ENCODE assay signal across 9 mouse cellular contexts in genomic region chr14:13453461-13454204, GRCm38 (mm10).
DNase-seq lines count a peak whose midpoint lies in the region; ATAC-seq and TF ChIP-seq lines count a peak whose summit lies in the region.
"Had no signal": no experiment of that assay in that cellular context is flagged by ENCODE, and none has a peak within 500 bp of the region (broad histone marks: within the 10 kb centered on the region; RNA-seq: fewer than 3 reads in every experiment).

No protein-coding gene starts in this region.

- H3K27me3 ChIP-seq in forebrain, postnatal 0 days (ENCODE audit: insufficient read depth, low read length): no peaks in the 10 kb centered on the region
- H3K27me3 ChIP-seq in midbrain, embryonic 10.5 days (ENCODE audit: low read depth, poor library complexity, severe bottlenecking): no peaks in the 10 kb centered on the region
- H3K27me3 ChIP-seq: liver, embryonic 13.5 days had no signal

- peak; percentile 19 for DNase-seq in left cerebral cortex, adult 11 months (ENCODE audit: low spot score)
- DNase-seq in left cerebral cortex, postnatal 36 days (ENCODE audit: low spot score in 2 of 2): no peak
- peak; percentile 33 for DNase-seq in forebrain, postnatal 0 days
- no peak for DNase-seq in midbrain, embryonic 10.5 days (ENCODE audit: low spot score)
- peak; percentile 32 to 42 for DNase-seq in right cerebral cortex, postnatal 10 days (ENCODE audit: low spot score in 2 of 2)
- DNase-seq in heart, adult 18-20 months: no peak
- DNase-seq in c-Kit-positive CD71-positive TER-119-positive erythroid progenitor cells, embryonic 14.5 days (ENCODE audit: low spot score): no peak
- DNase-seq: heart, postnatal 10 days; liver, embryonic 13.5 days had no signal

- no peaks in the 10 kb centered on the region for H3K4me1 ChIP-seq in forebrain, postnatal 0 days (ENCODE audit: insufficient read depth)
- H3K4me1 ChIP-seq in midbrain, embryonic 10.5 days: peaks cover 10% of the 10 kb centered on the region; the same call in 1 of the 2 replicates
- H3K4me1 ChIP-seq: liver, embryonic 13.5 days had no signal

- no peak for TF ChIP-seq CTCF in forebrain, postnatal 0 days (IDR thresholded peaks at IDR 0.05; ENCODE audit: low read depth)

- H3K9ac ChIP-seq in forebrain, postnatal 0 days: no peak overlapping the region
- H3K9ac ChIP-seq: liver, embryonic 13.5 days had no signal

- 10% methylated on average over 3 of the region's 3 CpGs for WGBS in forebrain, postnatal 0 days
- 74% methylated on average over 3 of the region's 3 CpGs for WGBS in midbrain, embryonic 10.5 days

- no peak overlapping the region for H3K27ac ChIP-seq in forebrain, postnatal 0 days (ENCODE audit: low read depth, low read length)
- H3K27ac ChIP-seq in midbrain, embryonic 10.5 days (replicated peaks): 0 out of 2 replicates have a peak overlapping the region, but pooled peaks have one; percentile 7
- H3K27ac ChIP-seq: liver, embryonic 13.5 days had no signal

- ATAC-seq in forebrain, postnatal 0 days: peak; percentile 77

- no peaks in the 10 kb centered on the region for H3K36me3 ChIP-seq in forebrain, postnatal 0 days (ENCODE audit: insufficient read depth)
- no peaks in the 10 kb centered on the region for H3K36me3 ChIP-seq in midbrain, embryonic 10.5 days
- H3K36me3 ChIP-seq: liver, embryonic 13.5 days had no signal

- intact Hi-C loops in left cerebral cortex, postnatal 36 days (cut with DNase I): loop anchor here (2.0 kb wide), 1 partner anchor 449 kb away; no protein-coding TSS in a partner anchor

- H3K9me3 ChIP-seq in forebrain, postnatal 0 days (ENCODE audit: low read length): no peaks in the 10 kb centered on the region
- H3K9me3 ChIP-seq in midbrain, embryonic 10.5 days (replicated peaks): no peaks in the 10 kb centered on the region
- H3K9me3 ChIP-seq: liver, embryonic 13.5 days had no signal

- H3K4me2 ChIP-seq in forebrain, postnatal 0 days (ENCODE audit: low read depth): peak overlapping the region; percentile 23
- H3K4me2 ChIP-seq: liver, embryonic 13.5 days had no signal

- 0 out of 2 replicates have a peak overlapping the region, but pooled peaks have one; percentile 3 for H3K4me3 ChIP-seq in forebrain, postnatal 0 days (ENCODE audit: low read depth, low read length)
- H3K4me3 ChIP-seq in midbrain, embryonic 10.5 days: no peak overlapping the region
- H3K4me3 ChIP-seq: liver, embryonic 13.5 days had no signal

Comparison
In these comparisons a context has a peak if more than half of its experiments do, and no peak if none do; other contexts are left out.
1. DNase-seq: peak in left cerebral cortex, adult 11 months (single experiment), forebrain, postnatal 0 days (single experiment) and right cerebral cortex, postnatal 10 days (2 of 2); none in left cerebral cortex, postnatal 36 days (0 of 2), midbrain, embryonic 10.5 days (single experiment), heart, adult 18-20 months (0 of 2) and c-Kit-positive CD71-positive TER-119-positive erythroid progenitor cells, embryonic 14.5 days (single experiment).